Comparison of ENCODE assay signal across 22 mouse cellular contexts in the genomic region with DNA sequence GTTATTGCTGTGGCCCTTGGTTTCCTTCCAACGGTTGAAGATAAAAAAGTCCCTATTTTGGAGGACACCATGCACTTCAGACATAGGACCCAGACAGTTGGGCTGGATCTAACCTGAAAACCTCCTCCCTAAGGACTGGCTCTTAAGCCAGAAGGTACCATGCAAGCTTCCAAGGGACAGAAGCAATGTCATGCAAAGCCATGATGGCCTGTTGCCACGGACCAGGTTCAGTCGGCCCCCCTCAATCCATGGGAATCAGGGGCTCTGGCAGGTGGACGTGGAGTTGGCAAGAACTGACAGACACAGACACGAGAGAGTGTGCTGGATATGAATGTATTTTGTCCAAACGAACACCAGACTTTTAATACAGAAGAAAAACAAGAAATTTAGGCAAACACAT. TPM values are rescaled to one million over a fixed set of nuclear protein-coding genes. Genes with fewer than 3 reads are reported as not detected.
A peak's percentile ranks its signal among the peaks of the same experiment; 100 is the strongest.
DNase-seq lines count a peak whose midpoint lies in the region; ATAC-seq and TF ChIP-seq lines count a peak whose summit lies in the region.
"Had no signal": no experiment of that assay in that cellular context is flagged by ENCODE, and none has a peak within 500 bp of the region (broad histone marks: within the 10 kb centered on the region; RNA-seq: fewer than 3 reads in every experiment).

No protein-coding gene starts in this region.

- TF ChIP-seq CTCF in E14TG2a.4 (conservative IDR thresholded peaks at IDR 0.05; ENCODE audit: low read length), result no peak

- H3K4me2 ChIP-seq in midbrain, embryonic 11.5 days, result no peak overlapping the region
- H3K4me2 ChIP-seq: heart, embryonic 11.5 days; hindbrain, embryonic 12.5 days; hindbrain, embryonic 15.5 days had no signal

- DNase-seq in ES-E14 (ENCODE audit: low read depth, low spot score) (no peak), ZHBTc4 (ENCODE audit: low read depth, low spot score) (peak; percentile 66)
- DNase-seq in midbrain, embryonic 11.5 days (ENCODE audit: low spot score, missing footprints), result no peak
- no peak for DNase-seq in gastrocnemius, adult 8-10 months (ENCODE audit: low spot score in 2 of 2)
- DNase-seq: adrenal gland, adult 8-10 months; adrenal gland, postnatal 36 days; cerebellum, adult 18-20 months; cerebellum, adult 9-10 months; forebrain, postnatal 0 days; gastrocnemius, adult 2 months; gastrocnemius, postnatal 25 days; heart, adult 2 months; kidney, adult 2 months had no signal

- peaks cover 74% of the 10 kb centered on the region for H3K4me1 ChIP-seq in E14TG2a.4 (replicated peaks; ENCODE audit: low read depth, low read length)
- peaks cover 6 to 14% of the 10 kb centered on the region in 2 experiments for H3K4me1 ChIP-seq in ES-E14 (ENCODE audit: control insufficient read depth in 2 of 2, insufficient read depth in 2 of 2, low read length in 2 of 2, poor library complexity in 1 of 2)
- H3K4me1 ChIP-seq in midbrain, embryonic 11.5 days (ENCODE audit: control insufficient read depth, insufficient read depth, low read length), result no peaks in the 10 kb centered on the region
- H3K4me1 ChIP-seq: hindbrain, embryonic 12.5 days had no signal

- H3K36me3 ChIP-seq in E14TG2a.4 (ENCODE audit: insufficient read depth, low read length) (peaks cover 39% of the 10 kb centered on the region), ES-E14 (ENCODE audit: control insufficient read depth, insufficient read depth, low read length, poor library complexity, severe bottlenecking) (peaks cover 12% of the 10 kb centered on the region)
- H3K36me3 ChIP-seq in midbrain, embryonic 11.5 days (ENCODE audit: control insufficient read depth, insufficient read depth, low read length), result no peaks in the 10 kb centered on the region
- H3K36me3 ChIP-seq: hindbrain, embryonic 12.5 days; hindbrain, embryonic 15.5 days had no signal

- peaks cover 27% of the 10 kb centered on the region for H3K9me3 ChIP-seq in E14TG2a.4 (ENCODE audit: low read length)
- no peaks in the 10 kb centered on the region for H3K9me3 ChIP-seq in ES-E14 (ENCODE audit: control insufficient read depth, insufficient read depth, low read depth, low read length)
- no peaks in the 10 kb centered on the region for H3K9me3 ChIP-seq in midbrain, embryonic 11.5 days (ENCODE audit: control insufficient read depth, low read length)
- H3K9me3 ChIP-seq: hindbrain, embryonic 12.5 days; hindbrain, embryonic 15.5 days had no signal

- in situ Hi-C loops in ES-E14 (cut with MboI; ENCODE audit: low sequenced_read_pairs in 2 of 2, unreplicated experiment in 2 of 2), result no loop called here

- H3K27ac ChIP-seq in ES-E14 (ENCODE audit: insufficient read depth, low read depth, low read length, poor library complexity, severe bottlenecking), result peak overlapping the region; percentile 97
- no peak overlapping the region for H3K27ac ChIP-seq in midbrain, embryonic 11.5 days (ENCODE audit: low read depth, low read length)
- H3K27ac ChIP-seq: gastrocnemius, adult 2 months; heart, adult 2 months; hindbrain, embryonic 12.5 days; hindbrain, embryonic 15.5 days had no signal

- peak overlapping the region; percentile 37; the same call in 1 of the 2 replicates for H3K4me3 ChIP-seq in E14TG2a.4 (replicated peaks; ENCODE audit: low read length)
- H3K4me3 ChIP-seq in ES-E14 (ENCODE audit: insufficient read depth in 1 of 2, low read depth in 1 of 2, low read length in 2 of 2, poor library complexity in 1 of 2, severe bottlenecking in 1 of 2), result no peak overlapping the region
- H3K4me3 ChIP-seq in midbrain, embryonic 11.5 days (ENCODE audit: low read depth, low read length), result no peak overlapping the region
- H3K4me3 ChIP-seq: gastrocnemius, adult 2 months; heart, adult 2 months; hindbrain, embryonic 12.5 days; hindbrain, embryonic 15.5 days had no signal

- H3K27me3 ChIP-seq in E14TG2a.4 (ENCODE audit: insufficient read depth, low read length), result no peaks in the 10 kb centered on the region
- H3K27me3 ChIP-seq in midbrain, embryonic 11.5 days (ENCODE audit: control insufficient read depth, insufficient read depth, low read length), result no peaks in the 10 kb centered on the region
- H3K27me3 ChIP-seq: hindbrain, embryonic 12.5 days; hindbrain, embryonic 15.5 days had no signal

- H3K9ac ChIP-seq in ES-E14 (ENCODE audit: insufficient read depth, low read depth, low read length, poor library complexity, severe bottlenecking), result 0 out of 2 replicates have a peak overlapping the region, but pooled peaks have one; percentile 5
- H3K9ac ChIP-seq in midbrain, embryonic 11.5 days (ENCODE audit: low read length), result no peak overlapping the region
- H3K9ac ChIP-seq: forebrain, postnatal 0 days; hindbrain, embryonic 12.5 days; hindbrain, embryonic 15.5 days had no signal

- ATAC-seq in granulocyte monocyte progenitor cell, adult 5-6 weeks (replicated peaks; ENCODE audit: poor library complexity, severe bottlenecking), result no peak
- ATAC-seq in midbrain, embryonic 11.5 days (ENCODE audit: low FRiP score), result no peak
- ATAC-seq: activated CD4-positive, CD25-positive, alpha-beta regulatory T cell, adult 4 months; CD4-positive, CD25-positive, alpha-beta regulatory T cell, adult 4 months; forebrain, embryonic 14.5 days; forebrain, postnatal 0 days; intestine, postnatal 0 days had no signal

- 69% methylated on average over 6 of the region's 6 CpGs for WGBS in midbrain, embryonic 11.5 days

TF ChIP-seq in ES-E14, 5 proteins besides CTCF, POLR2A, EP300 and RAD21:
- TF ChIP-seq HCFC1 (IDR thresholded peaks at IDR 0.05; ENCODE audit: borderline replicate concordance, insufficient read depth, low read length), result no peak
- TF ChIP-seq CHD2 (IDR thresholded peaks at IDR 0.05; ENCODE audit: low read depth, low read length), result no peak
- TF ChIP-seq ZC3H11A (IDR thresholded peaks at IDR 0.05; ENCODE audit: borderline replicate concordance, low read depth, low read length), result no peak
- no peak for TF ChIP-seq MAFK (IDR thresholded peaks at IDR 0.05; ENCODE audit: insufficient read depth, low read depth, low read length)
- no peak for TF ChIP-seq ZNF384 (IDR thresholded peaks at IDR 0.05; ENCODE audit: low read depth, low read length)

RNA-seq across cellular contexts. Expression of a gene that starts 7.5 kb away (rescaled TPM):
- 654 and 1,326 TPM in 2 replicates for total RNA-seq in ES-E14 (2012; rRNA removed)
- 3.7 and 6.6 TPM in 2 replicates for total RNA-seq in granulocyte monocyte progenitor cell, adult 5-6 weeks (2014; fragmentation: Nextera tagmentation)
- 2.3 and 14.9 TPM in 2 replicates for total RNA-seq in granulocyte monocyte progenitor cell, adult 5-6 weeks (2017)
- polyA plus RNA-seq in midbrain, embryonic 11.5 days (2014; fragmentation: Nextera tagmentation; extraction: Ambion mirVana), result 6.8 and 8.2 TPM in 2 replicates
- 1 to 10 TPM in 3 of 4 experiments, under 1 TPM in 1; 0.75 to 4.6 (median 2.4) TPM for total RNA-seq in gastrocnemius, adult 8-10 months (2022)

RNA-seq across cellular contexts. Expression of a gene that starts 16.9 kb away (rescaled TPM):
- 38.7 and 64.4 TPM in 2 replicates for total RNA-seq in ES-E14 (2012; rRNA removed)
- 4.3 and 4.8 TPM in 2 replicates for total RNA-seq in granulocyte monocyte progenitor cell, adult 5-6 weeks (2014; fragmentation: Nextera tagmentation)
- 3.5 TPM in 2 replicates for total RNA-seq in granulocyte monocyte progenitor cell, adult 5-6 weeks (2017)
- 10.3 and 11.2 TPM in 2 replicates for polyA plus RNA-seq in midbrain, embryonic 11.5 days (2014; fragmentation: Nextera tagmentation; extraction: Ambion mirVana)
- 1 to 10 TPM; 6.1 to 9.3 (median 7.6) TPM for total RNA-seq in gastrocnemius, adult 8-10 months (2022)

Comparison
In these comparisons a context has a peak if more than half of its experiments do, and no peak if none do; other contexts are left out.
1. RNA of a gene that starts 7.5 kb away (total RNA-seq): 654 to 1,326 TPM in ES-E14; 2.3 to 14.9 TPM in granulocyte monocyte progenitor cell, adult 5-6 weeks and 0.75 to 4.6 TPM in gastrocnemius, adult 8-10 months; every median in the first group is over 10 times any median in the second.